Mouse (Mus musculus) bone marrow macrophage, adult 2 months (primary cell): ENCODE measurements at regions not wholly inside any gene's neighbourhood (a gene's known extent, or its start where the extent isn't known, plus 50 kb on each side); places are given as distances from the start of the nearest gene placed in this dataset.

ENCODE experiments used
- CTCF ChIP-seq: IDR thresholded peaks from 2 replicates; pipeline ENCODE4 v1.5.1; 2012; ENCODE audit warnings: low read depth, mild to moderate bottlenecking, low read length, moderate library complexity
- POLR2A ChIP-seq: IDR thresholded peaks from 2 replicates; pipeline ENCODE4 v1.6.1; 2012; ENCODE audit warnings: mild to moderate bottlenecking, low read depth, low read length, borderline replicate concordance

DNA sequence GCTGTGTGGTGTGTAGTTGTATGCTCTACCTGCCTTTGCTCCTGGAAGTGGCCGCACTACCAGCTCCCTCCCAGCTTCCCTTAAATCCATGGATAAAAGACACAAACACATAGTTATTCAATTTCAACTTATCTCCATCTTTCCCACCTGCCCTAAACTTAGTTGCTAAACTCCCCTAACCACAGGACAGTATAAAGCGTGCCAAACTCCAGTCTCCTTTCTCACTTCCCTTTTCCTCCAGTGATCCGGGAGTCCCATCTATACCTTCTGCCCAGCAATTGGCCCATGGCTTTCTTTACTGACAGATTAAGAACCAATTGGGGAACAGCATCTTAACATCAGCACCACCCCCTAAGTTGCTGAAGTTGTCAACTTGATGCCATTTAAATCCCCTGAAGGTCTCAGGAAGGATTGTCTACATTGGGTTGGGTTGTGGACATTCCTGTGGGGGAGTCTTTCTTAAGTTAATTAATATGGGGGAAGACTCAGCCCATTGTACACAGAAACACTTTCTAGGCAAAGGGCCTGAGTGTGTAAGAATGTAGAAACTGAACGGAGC is 234.6 kb upstream of the Ednra start:
- TF ChIP-seq CTCF (no peak), POLR2A (no peak)
